Mouse (Mus musculus): Measurements from ENCODE around the gene Rbbp4.

DNA sequence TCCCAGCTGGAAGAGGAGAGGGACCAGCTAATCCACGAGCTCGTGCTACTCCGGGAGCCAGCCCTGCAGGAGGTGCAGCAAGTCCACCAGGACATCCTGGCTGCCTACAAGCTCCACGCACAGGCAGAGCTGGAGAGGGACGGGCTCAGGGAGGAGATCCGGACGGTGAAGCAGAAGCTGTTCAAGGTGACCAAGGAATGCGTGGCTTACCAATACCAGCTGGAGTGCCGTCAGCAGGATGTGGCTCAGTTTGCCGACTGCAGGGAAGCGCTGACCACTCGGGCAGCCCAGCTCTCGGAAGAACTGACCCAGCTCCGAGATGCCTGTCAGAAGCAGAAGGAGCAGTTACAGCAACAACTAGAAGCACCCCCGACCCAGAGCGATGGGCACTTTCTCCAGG lies 41.5 kb downstream of the Rbbp4 start:
- TF ChIP-seq CTCF (IDR thresholded peaks at IDR 0.05; ENCODE audit: extremely low read depth, insufficient read depth, insufficient read length, insufficient replicate concordance) (no peak), POLR2A (IDR thresholded peaks at IDR 0.05; ENCODE audit: low read depth, low read length) (no peak)
